Mouse (Mus musculus): ENCODE measurements around the gene Clta. TPM values are rescaled to one million over a fixed set of nuclear protein-coding genes. Genes with fewer than 3 reads are reported as not detected.

Gene Clta
- total RNA-seq, 1 experiment, result 373 TPM

GRCm38 (mm10) chr4:44073799-44074198, 69.5 kb downstream of the Clta start:
- no peak overlapping the region for H3K9ac ChIP-seq (ENCODE audit: insufficient read depth, low read depth, low read length, poor library complexity, severe bottlenecking)
- no peaks in the 10 kb centered on the region for H3K36me3 ChIP-seq (ENCODE audit: control insufficient read depth, insufficient read depth, low read length, poor library complexity, severe bottlenecking)
- no peak for TF ChIP-seq MAFK (IDR thresholded peaks at IDR 0.05; ENCODE audit: insufficient read depth, low read depth, low read length)
- no peak for TF ChIP-seq ZNF384 (IDR thresholded peaks at IDR 0.05; ENCODE audit: low read depth, low read length)
- TF ChIP-seq ZC3H11A (IDR thresholded peaks at IDR 0.05; ENCODE audit: borderline replicate concordance, low read depth, low read length), result no peak
- TF ChIP-seq CHD2 (IDR thresholded peaks at IDR 0.05; ENCODE audit: low read depth, low read length), result no peak
- TF ChIP-seq HCFC1 (IDR thresholded peaks at IDR 0.05; ENCODE audit: borderline replicate concordance, insufficient read depth, low read length), result no peak
- no peak for DNase-seq (ENCODE audit: low read depth, low spot score)
- H3K27ac ChIP-seq (ENCODE audit: insufficient read depth, low read depth, low read length, poor library complexity, severe bottlenecking), result no peak overlapping the region
- H3K4me3 ChIP-seq (ENCODE audit: insufficient read depth in 1 of 2, low read depth in 1 of 2, low read length in 2 of 2, poor library complexity in 1 of 2, severe bottlenecking in 1 of 2), result no peak overlapping the region
- H3K4me1 ChIP-seq (ENCODE audit: control insufficient read depth in 2 of 2, insufficient read depth in 2 of 2, low read length in 2 of 2, poor library complexity in 1 of 2), result no peaks in the 10 kb centered on the region; a peak in 1 of 4 replicates
- no peaks in the 10 kb centered on the region for H3K9me3 ChIP-seq (ENCODE audit: control insufficient read depth, insufficient read depth, low read depth, low read length)
- in situ Hi-C loops (cut with MboI; ENCODE audit: low sequenced_read_pairs in 2 of 2, unreplicated experiment in 2 of 2), result no loop called here

- Histone ChIP-seq H3K27ac (ENCODE audit: insufficient read depth, low read depth, low read length, poor library complexity, severe bottlenecking) (no peak overlapping the region), H3K36me3 (ENCODE audit: control insufficient read depth, insufficient read depth, low read length, poor library complexity, severe bottlenecking) (no peaks in the 10 kb centered on the region), H3K4me3 (ENCODE audit: insufficient read depth in 1 of 2, low read depth in 1 of 2, low read length in 2 of 2, poor library complexity in 1 of 2, severe bottlenecking in 1 of 2) (no peak overlapping the region), H3K4me1 (ENCODE audit: control insufficient read depth in 2 of 2, insufficient read depth in 2 of 2, low read length in 2 of 2, poor library complexity in 1 of 2) (no peaks in the 10 kb centered on the region; a peak in 1 of 4 replicates), H3K9ac (ENCODE audit: insufficient read depth, low read depth, low read length, poor library complexity, severe bottlenecking) (no peak overlapping the region), H3K9me3 (ENCODE audit: control insufficient read depth, insufficient read depth, low read depth, low read length) (no peaks in the 10 kb centered on the region)
- no peak for TF ChIP-seq HCFC1 (IDR thresholded peaks at IDR 0.05; ENCODE audit: borderline replicate concordance, insufficient read depth, low read length)
- TF ChIP-seq CHD2 (IDR thresholded peaks at IDR 0.05; ENCODE audit: low read depth, low read length), result no peak
- no peak for TF ChIP-seq ZNF384 (IDR thresholded peaks at IDR 0.05; ENCODE audit: low read depth, low read length)
- TF ChIP-seq ZC3H11A (IDR thresholded peaks at IDR 0.05; ENCODE audit: borderline replicate concordance, low read depth, low read length), result no peak
- TF ChIP-seq MAFK (IDR thresholded peaks at IDR 0.05; ENCODE audit: insufficient read depth, low read depth, low read length), result no peak
- in situ Hi-C loops (cut with MboI; ENCODE audit: low sequenced_read_pairs in 2 of 2, unreplicated experiment in 2 of 2), result no loop called here
- DNase-seq (ENCODE audit: low read depth, low spot score), result no peak
Observed at GRCm38 (mm10) chr4:44074422-44074821, 70.2 kb downstream of the Clta start.

- Histone ChIP-seq H3K4me3 (ENCODE audit: insufficient read depth in 1 of 2, low read depth in 1 of 2, low read length in 2 of 2, poor library complexity in 1 of 2, severe bottlenecking in 1 of 2) (no peak overlapping the region), H3K4me1 (ENCODE audit: control insufficient read depth in 2 of 2, insufficient read depth in 2 of 2, low read length in 2 of 2, poor library complexity in 1 of 2) (no peaks in the 10 kb centered on the region; a peak in 1 of 4 replicates), H3K36me3 (ENCODE audit: control insufficient read depth, insufficient read depth, low read length, poor library complexity, severe bottlenecking) (no peaks in the 10 kb centered on the region), H3K27ac (ENCODE audit: insufficient read depth, low read depth, low read length, poor library complexity, severe bottlenecking) (no peak overlapping the region), H3K9me3 (ENCODE audit: control insufficient read depth, insufficient read depth, low read depth, low read length) (no peaks in the 10 kb centered on the region), H3K9ac (ENCODE audit: insufficient read depth, low read depth, low read length, poor library complexity, severe bottlenecking) (no peak overlapping the region)
- TF ChIP-seq HCFC1 (IDR thresholded peaks at IDR 0.05; ENCODE audit: borderline replicate concordance, insufficient read depth, low read length) (no peak), CHD2 (IDR thresholded peaks at IDR 0.05; ENCODE audit: low read depth, low read length) (no peak), ZNF384 (IDR thresholded peaks at IDR 0.05; ENCODE audit: low read depth, low read length) (no peak), ZC3H11A (IDR thresholded peaks at IDR 0.05; ENCODE audit: borderline replicate concordance, low read depth, low read length) (no peak), MAFK (IDR thresholded peaks at IDR 0.05; ENCODE audit: insufficient read depth, low read depth, low read length) (no peak)
- DNase-seq (ENCODE audit: low read depth, low spot score), result no peak
- in situ Hi-C loops (cut with MboI; ENCODE audit: low sequenced_read_pairs in 2 of 2, unreplicated experiment in 2 of 2), result no loop called here
Observed at GRCm38 (mm10) chr4:44078358-44078933, 74.2 kb downstream of the Clta start.

Other genes with a start within 250 kb of the Clta start
- gene Olfr159, start 233.4 kb upstream of the Clta start, total RNA-seq (2012; rRNA removed), result not detected in 2 replicates
- not detected in 2 replicates for gene Olfr156, start 180.6 kb upstream of the Clta start, total RNA-seq (2012; rRNA removed)
- gene Olfr157, start 164.3 kb upstream of the Clta start, total RNA-seq (2012; rRNA removed), result 0.09 TPM in 1 of 2 replicates, not detected in the other
- gene Olfr155, start 152.9 kb upstream of the Clta start, total RNA-seq (2012; rRNA removed), result not detected in 2 replicates
- 4.0 and 6.3 TPM in 2 replicates for gene Reck, start 128.9 kb upstream of the Clta start, total RNA-seq (2012; rRNA removed)
- gene Glipr2, start 47.1 kb upstream of the Clta start, total RNA-seq (2012; rRNA removed), result 52.3 and 93.2 TPM in 2 replicates
- gene Ccin, start 21.0 kb upstream of the Clta start, total RNA-seq (2012; rRNA removed), result 0.80 and 1.1 TPM in 2 replicates
- 17.5 and 20.5 TPM in 2 replicates for gene Gne, start 79.7 kb downstream of the Clta start, total RNA-seq (2012; rRNA removed)
- 19.6 and 27.3 TPM in 2 replicates for gene Rnf38, start 229.3 kb downstream of the Clta start, total RNA-seq (2012; rRNA removed)